Mouse (Mus musculus) gonadal fat pad, adult 2 months (tissue): ENCODE data around the gene Apoc4. TPM values are rescaled to one million over a fixed set of nuclear protein-coding genes. Genes with fewer than 3 reads are reported as not detected.

ENCODE experiments used
- DNase-seq: peaks from one replicate; pipeline ENCODE4 v3.0.0-alpha.2; 2012; ENCODE audit warnings: low read depth
- polyA plus RNA-seq: library from polyadenylated mRNA; depleted of rRNA; stranded (reverse); fragments of >200 nt; gene quantifications from 2 replicates; pipeline ENCODE4 v1.2.3, GENCODE M21; 2012; rRNA removed

Gene Apoc4
- polyA plus RNA-seq, 1 experiment = 13.2 TPM

GRCm38 (mm10) chr7:19628536-19629360 lies 52.5 kb downstream of the Apoc4 start:
- peak; percentile 75 for DNase-seq

DNA sequence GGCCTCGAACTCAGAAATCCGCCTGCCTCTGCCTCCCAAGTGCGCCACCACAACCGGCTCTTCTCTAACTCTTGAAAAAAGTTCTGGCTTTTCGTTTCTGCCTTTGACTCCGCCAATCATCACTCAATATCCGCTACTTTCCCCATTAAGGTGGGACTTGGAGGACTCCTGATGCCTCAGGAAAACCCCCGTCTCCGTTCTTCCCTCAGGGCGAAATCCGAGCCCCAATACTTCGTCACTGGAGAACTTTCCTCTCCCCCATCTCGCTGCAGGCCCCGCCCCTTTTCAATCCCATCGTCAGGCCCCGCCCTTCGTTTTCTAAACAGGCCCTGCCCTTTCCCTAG lies 53.1 kb downstream of the Apoc4 start:
- no peak for DNase-seq

Other genes starting within 250 kb of the Apoc4 start
- gene Mark4, start 222.7 kb downstream of the Apoc4 start, polyA plus RNA-seq = 12.1 and 12.3 TPM in 2 replicates
- gene Exoc3l2, start 218.1 kb downstream of the Apoc4 start, polyA plus RNA-seq = 5.1 and 5.3 TPM in 2 replicates
- gene Bloc1s3, start 173.1 kb downstream of the Apoc4 start, polyA plus RNA-seq = 10.9 TPM in 2 replicates
- gene Trappc6a, start 173.1 kb downstream of the Apoc4 start, polyA plus RNA-seq = 114 and 128 TPM in 2 replicates
- gene Nkpd1, start 163.6 kb downstream of the Apoc4 start, polyA plus RNA-seq = 0.35 and 0.56 TPM in 2 replicates
- gene Ppp1r37, start 118.4 kb downstream of the Apoc4 start, polyA plus RNA-seq = 104 and 109 TPM in 2 replicates
- 2.0 and 2.7 TPM in 2 replicates for gene Zfp296, start 104.2 kb downstream of the Apoc4 start, polyA plus RNA-seq
- 70.7 and 100 TPM in 2 replicates for gene Gemin7, start 103.9 kb downstream of the Apoc4 start, polyA plus RNA-seq
- 56.3 and 60.1 TPM in 2 replicates for gene Clasrp, start 77.0 kb downstream of the Apoc4 start, polyA plus RNA-seq
- 21.9 and 23.9 TPM in 2 replicates for gene Relb, start 52.0 kb downstream of the Apoc4 start, polyA plus RNA-seq
- gene Clptm1, start 16.4 kb downstream of the Apoc4 start, polyA plus RNA-seq = 152 and 174 TPM in 2 replicates
- gene Apoc2, start 3.5 kb downstream of the Apoc4 start, polyA plus RNA-seq = 2.1 and 4.1 TPM in 2 replicates
- not detected in 2 replicates for gene Gm44805, start 56 bp downstream of the Apoc4 start, polyA plus RNA-seq
- gene Apoc1, start 11.2 kb upstream of the Apoc4 start, polyA plus RNA-seq = 90.2 and 97.7 TPM in 2 replicates
- 3,227 and 3,747 TPM in 2 replicates for gene Apoe, start 17.7 kb upstream of the Apoc4 start, polyA plus RNA-seq
- 71.5 and 78.9 TPM in 2 replicates for gene Tomm40, start 34.0 kb upstream of the Apoc4 start, polyA plus RNA-seq
- gene Nectin2, start 69.0 kb upstream of the Apoc4 start, polyA plus RNA-seq = 47.6 and 48.5 TPM in 2 replicates
- gene Bcam, start 89.5 kb upstream of the Apoc4 start, polyA plus RNA-seq = 133 and 134 TPM in 2 replicates
- 21.4 and 22.9 TPM in 2 replicates for gene Cblc, start 115.3 kb upstream of the Apoc4 start, polyA plus RNA-seq
- 10.5 and 11.8 TPM in 2 replicates for gene Bcl3, start 141.3 kb upstream of the Apoc4 start, polyA plus RNA-seq
- gene Gm19345, start 170.5 kb upstream of the Apoc4 start, polyA plus RNA-seq = 0.11 TPM in 1 of 2 replicates, not detected in the other
- gene Ceacam16, start 179.8 kb upstream of the Apoc4 start, polyA plus RNA-seq = 0.22 and 0.57 TPM in 2 replicates
- gene Ceacam19, start 206.5 kb upstream of the Apoc4 start, polyA plus RNA-seq = 0.16 and 1.8 TPM in 2 replicates
- 17.0 and 21.0 TPM in 2 replicates for gene Pvr, start 239.7 kb upstream of the Apoc4 start, polyA plus RNA-seq